Mouse (Mus musculus) hindbrain, embryonic 16.5 days (tissue): ENCODE results near the gene Ndufaf3. TPM values are rescaled to one million over a fixed set of nuclear protein-coding genes. Genes with fewer than 3 reads are reported as not detected.
A peak's percentile ranks its signal among the peaks of the same experiment; 100 is the strongest.

Experiments
- ATAC-seq: fragments of 200-750 bp; cut with Nextera tagmentation; 2 replicates; pipeline ENCODE4 v1.8.0; 2017; ENCODE audit warnings: moderate TSS enrichment, moderate library complexity
- H3K27ac ChIP-seq: fragments of 300-500 bp; sonication (generic); 2 replicates; pipeline ENCODE4 v1.5.1; 2014; ENCODE audit warnings: low read depth, mild to moderate bottlenecking, control low read depth, low read length, moderate library complexity
- H3K27me3 ChIP-seq: fragments of 300-500 bp; sonication (generic); replicated peaks from 2 replicates; pipeline ENCODE4 v1.6.1; 2014; ENCODE audit warnings: low read length; ENCODE audit not compliant: control insufficient read depth, insufficient read depth
- H3K36me3 ChIP-seq: fragments of 300-500 bp; sonication (generic); 2 replicates; pipeline ENCODE4 v1.6.1; 2014; ENCODE audit warnings: mild to moderate bottlenecking, low read length, moderate library complexity, mixed read lengths; ENCODE audit not compliant: control insufficient read depth, insufficient read depth
- H3K4me1 ChIP-seq: fragments of 300-500 bp; sonication (generic); 2 replicates; pipeline ENCODE4 v1.6.1; 2014; ENCODE audit warnings: low read depth, low read length; ENCODE audit not compliant: control insufficient read depth, insufficient read depth
- H3K4me2 ChIP-seq: fragments of 300-500 bp; sonication (generic); 2 replicates; pipeline ENCODE4 v1.6.1; 2014; ENCODE audit warnings: mild to moderate bottlenecking, low read length, control low read depth, moderate library complexity
- H3K4me3 ChIP-seq: fragments of 300-500 bp; sonication (generic); 2 replicates; pipeline ENCODE4 v1.5.1; 2014; ENCODE audit warnings: mild to moderate bottlenecking, low read length, control low read depth, moderate library complexity
- H3K9ac ChIP-seq: fragments of 300-500 bp; sonication (generic); 2 replicates; pipeline ENCODE4 v1.6.1; 2014; ENCODE audit warnings: low read depth, mild to moderate bottlenecking, control low read depth, low read length, moderate library complexity
- H3K9me3 ChIP-seq: fragments of 300-500 bp; sonication (generic); 2 replicates; pipeline ENCODE4 v1.6.1; 2014; ENCODE audit warnings: mild to moderate bottlenecking, low read length, moderate library complexity; ENCODE audit not compliant: control insufficient read depth
- WGBS: fragments of 180-500 bp; shearing (Covaris S2); extraction: QIAGEN DNeasy Blood & Tissue Kit; methylation state at CpG from one replicate; pipeline ENCODE4 v1.1.7; 2014; 5-methylcytosine and 5-hydroxymethylcytosine counted together
- polyA plus RNA-seq: library from polyadenylated mRNA; unstranded; fragments of >200 nt; fragmentation: Nextera tagmentation; extraction: Ambion mirVana; gene quantifications from 2 replicates; pipeline ENCODE4 v1.2.1, GENCODE M21; 2015

The Ndufaf3 gene
- polyA plus RNA-seq, 1 experiment from 2014 or later = 78.2 TPM

GRCm38 (mm10) chr9:108568511-108568921 lies 1.3 kb upstream of the Ndufaf3 start:
- Histone ChIP-seq H3K4me1 (peaks cover 31% of the 10 kb centered on the region), H3K27ac (no peak overlapping the region), H3K4me2 (peak overlapping the region; percentile 99), H3K9ac (no peak overlapping the region), H3K9me3 (no peaks in the 10 kb centered on the region), H3K36me3 (peaks cover 41% of the 10 kb centered on the region), H3K27me3 (no peaks in the 10 kb centered on the region), H3K4me3 (peak overlapping the region; percentile 86; the same call in 1 of the 2 replicates)
- WGBS = 85% methylated on average over 17 of the region's 17 CpGs
- ATAC-seq = no peak

- Histone ChIP-seq H3K4me2 (peak overlapping the region; percentile 99), H3K9ac (peak overlapping the region; percentile 95), H3K4me1 (peaks cover 31% of the 10 kb centered on the region), H3K27ac (peak overlapping the region; percentile 98), H3K4me3 (peak overlapping the region; percentile 86), H3K9me3 (no peaks in the 10 kb centered on the region), H3K27me3 (no peaks in the 10 kb centered on the region), H3K36me3 (peaks cover 38% of the 10 kb centered on the region)
- 14% methylated on average over 18 of the region's 18 CpGs for WGBS
- ATAC-seq = no peak
Observed at GRCm38 (mm10) chr9:108567931-108568419, 741 bp upstream of the Ndufaf3 start.

GRCm38 (mm10) chr9:108565881-108566814 lies 1.1 kb downstream of the Ndufaf3 start:
- Histone ChIP-seq H3K4me2 (peak overlapping the region; percentile 99), H3K9me3 (no peaks in the 10 kb centered on the region), H3K9ac (peak overlapping the region; percentile 95), H3K4me1 (peaks cover 42% of the 10 kb centered on the region), H3K4me3 (peak overlapping the region; percentile 86), H3K27ac (peak overlapping the region; percentile 98), H3K27me3 (no peaks in the 10 kb centered on the region), H3K36me3 (peaks cover 23% of the 10 kb centered on the region)
- WGBS = 11% methylated on average over 35 of the region's 35 CpGs
- no peak for ATAC-seq

GRCm38 (mm10) chr9:108564131-108564530 lies 3.1 kb downstream of the Ndufaf3 start:
- Histone ChIP-seq H3K27ac (no peak overlapping the region), H3K9ac (no peak overlapping the region), H3K36me3 (peaks cover 23% of the 10 kb centered on the region), H3K4me3 (no peak overlapping the region), H3K4me2 (no peak overlapping the region), H3K27me3 (no peaks in the 10 kb centered on the region), H3K9me3 (no peaks in the 10 kb centered on the region), H3K4me1 (peaks cover 29% of the 10 kb centered on the region)
- WGBS = 88% methylated on average over 7 of the region's 7 CpGs
- ATAC-seq = no peak

- Histone ChIP-seq H3K4me2 (no peak overlapping the region), H3K9me3 (no peaks in the 10 kb centered on the region), H3K36me3 (peaks cover 28% of the 10 kb centered on the region), H3K27ac (no peak overlapping the region), H3K27me3 (no peaks in the 10 kb centered on the region), H3K4me3 (no peak overlapping the region), H3K4me1 (peaks cover 29% of the 10 kb centered on the region), H3K9ac (no peak overlapping the region)
- 93% methylated on average over 8 of the region's 8 CpGs for WGBS
- no peak for ATAC-seq
Observed at GRCm38 (mm10) chr9:108563671-108564070, 3.6 kb downstream of the Ndufaf3 start.

- Histone ChIP-seq H3K4me1 (peaks cover 13% of the 10 kb centered on the region), H3K9ac (peak within 1 kb of the TSS; percentile 73), H3K4me3 (peak within 1 kb of the TSS; percentile 55), H3K27ac (peak within 1 kb of the TSS; percentile 75), H3K4me2 (peak within 1 kb of the TSS; percentile 67), H3K27me3 (no peaks in the 10 kb centered on the region), H3K9me3 (no peaks in the 10 kb centered on the region), H3K36me3 (peaks cover 45% of the 10 kb centered on the region)
- under 1% methylated on average over 48 of the region's 53 CpGs for WGBS
- peak; percentile 99 for ATAC-seq
Observed at GRCm38 (mm10) chr9:108560227-108560841, 6.9 kb downstream of the Ndufaf3 start, which contains the start of gene Impdh2. TSS of gene Impdh2 (plus strand) at chr9:108560286.

- Histone ChIP-seq H3K4me2 (no peak overlapping the region), H3K27me3 (no peaks in the 10 kb centered on the region), H3K27ac (no peak overlapping the region), H3K9me3 (no peaks in the 10 kb centered on the region), H3K9ac (no peak overlapping the region), H3K36me3 (peaks cover 41% of the 10 kb centered on the region), H3K4me1 (peaks cover 13% of the 10 kb centered on the region), H3K4me3 (no peak overlapping the region)
- no peak for ATAC-seq
- whole genome bisulfite sequencing = 92% methylated on average over 4 of the region's 4 CpGs
Observed at GRCm38 (mm10) chr9:108559169-108559568, 8.1 kb downstream of the Ndufaf3 start.

- Histone ChIP-seq H3K27me3 (no peaks in the 10 kb centered on the region), H3K9ac (no peak overlapping the region), H3K4me2 (no peak overlapping the region), H3K27ac (no peak overlapping the region), H3K4me1 (no peaks in the 10 kb centered on the region), H3K4me3 (no peak overlapping the region), H3K36me3 (peaks cover 39% of the 10 kb centered on the region), H3K9me3 (no peaks in the 10 kb centered on the region)
- WGBS = 94% methylated on average over 1 of the region's 1 CpGs
- no peak for ATAC-seq
Observed at GRCm38 (mm10) chr9:108546875-108547274, 20.4 kb downstream of the Ndufaf3 start.

- 94% methylated on average over 3 of the region's 3 CpGs for WGBS
- H3K36me3 ChIP-seq = peaks cover 43% of the 10 kb centered on the region
- ATAC-seq = no peak
Observed at GRCm38 (mm10) chr9:108545986-108546385, 21.2 kb downstream of the Ndufaf3 start.

More at GRCm38 (mm10) chr9:108545986-108546385, 21.2 kb downstream of the Ndufaf3 start:
- Histone ChIP-seq H3K4me1 (no peaks in the 10 kb centered on the region), H3K9ac (no peak overlapping the region), H3K27me3 (no peaks in the 10 kb centered on the region), H3K27ac (no peak overlapping the region), H3K9me3 (no peaks in the 10 kb centered on the region), H3K4me3 (no peak overlapping the region), H3K4me2 (no peak overlapping the region)
